Mouse (Mus musculus): ENCODE measurements around the gene Xpa.

DNA sequence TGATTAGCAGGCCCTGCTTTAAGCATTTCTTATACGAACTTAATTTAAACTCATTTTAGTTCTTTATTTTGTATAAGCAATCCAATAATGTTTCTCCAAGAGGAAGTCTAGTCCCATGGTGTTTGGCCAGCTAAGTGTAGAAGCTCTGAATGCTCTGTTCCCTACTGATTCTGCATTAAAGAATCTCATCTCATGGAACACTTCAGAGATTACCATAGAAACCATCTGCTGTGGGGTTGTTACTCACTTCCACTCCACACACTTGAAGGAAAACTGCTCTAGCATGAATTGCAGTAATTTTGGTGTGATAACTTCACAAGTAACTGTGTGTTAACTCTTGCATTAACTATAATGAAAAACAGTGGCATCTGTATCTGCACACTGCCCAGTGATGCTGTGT is 49.2 kb downstream of the Xpa start:
- TF ChIP-seq CTCF (IDR thresholded peaks at IDR 0.05; ENCODE audit: low read depth, low read length) (no peak), GATA1 (IDR thresholded peaks at IDR 0.05; ENCODE audit: borderline replicate concordance, low read length) (no peak), GATA2 (IDR thresholded peaks at IDR 0.05; ENCODE audit: borderline replicate concordance, low read depth, low read length) (no peak), TAL1 (conservative IDR thresholded peaks at IDR 0.05; ENCODE audit: low read depth, low read length) (no peak), POLR2AphosphoS5 (IDR thresholded peaks at IDR 0.05; ENCODE audit: insufficient replicate concordance, low read depth, low read length) (no peak)

All from G1E (cell line).